Mouse (Mus musculus): ENCODE results near the gene Barhl1. TPM values are rescaled to one million over a fixed set of nuclear protein-coding genes. Genes with fewer than 3 reads are reported as not detected.

The Barhl1 gene
- total RNA-seq (2017) = 0.38 TPM in 1 of 3 replicates, not detected in the others

DNA sequence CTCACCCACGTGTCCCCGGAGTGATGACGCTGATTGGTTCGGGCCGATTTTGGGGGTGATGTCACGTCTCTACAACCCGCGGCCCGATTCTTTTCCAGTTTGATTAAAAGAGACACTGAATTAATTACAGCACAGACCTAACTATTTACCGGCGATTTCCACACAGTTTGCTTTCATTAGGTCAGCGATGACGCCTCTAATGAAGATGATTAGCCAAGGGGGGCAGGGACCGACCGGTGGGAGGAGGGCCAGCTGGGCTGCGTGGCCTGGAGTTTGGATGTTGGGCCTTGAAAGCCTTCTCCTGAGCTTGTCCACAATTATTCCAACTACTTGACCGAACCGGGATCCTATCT lies at the start of gene Barhl1:
Gene Barhl1, minus strand, starts transcription at position 156 of the 353 bp plus-strand sequence.
- no peak for ATAC-seq (replicated peaks; ENCODE audit: insufficient number of reproducible peaks, low FRiP score, low TSS enrichment, poor library complexity, severe bottlenecking)

DNA sequence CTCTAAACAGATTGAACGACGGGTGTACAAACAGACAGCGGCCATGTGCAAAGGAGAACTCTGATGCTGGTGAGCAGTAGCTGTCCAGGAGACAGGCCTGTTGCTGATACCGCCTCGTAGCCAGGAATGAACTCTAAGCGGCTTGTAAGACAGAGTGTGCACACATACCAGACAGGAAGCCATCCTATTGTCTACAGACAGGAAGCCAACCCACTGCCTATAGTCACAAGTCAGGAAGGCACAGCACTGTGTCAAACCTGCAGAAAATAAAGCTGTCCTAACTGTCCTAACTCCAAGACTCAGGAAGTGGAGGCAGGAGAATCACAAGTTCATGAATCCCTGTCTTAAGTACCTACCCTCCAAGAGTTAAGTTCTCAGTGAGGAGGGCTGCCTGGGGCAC lies 47.1 kb upstream of the Barhl1 start:
- no peak for ATAC-seq (replicated peaks; ENCODE audit: insufficient number of reproducible peaks, low FRiP score, low TSS enrichment, poor library complexity, severe bottlenecking)

- ATAC-seq (replicated peaks; ENCODE audit: insufficient number of reproducible peaks, low FRiP score, low TSS enrichment, poor library complexity, severe bottlenecking) = no peak
Observed at GRCm38 (mm10) chr2:28961636-28962035, 45.2 kb upstream of the Barhl1 start.

- ATAC-seq (replicated peaks; ENCODE audit: insufficient number of reproducible peaks, low FRiP score, low TSS enrichment, poor library complexity, severe bottlenecking) = no peak
Observed at GRCm38 (mm10) chr2:28961024-28961585, 44.6 kb upstream of the Barhl1 start.

GRCm38 (mm10) chr2:28956874-28957273 lies 40.4 kb upstream of the Barhl1 start:
- ATAC-seq (replicated peaks; ENCODE audit: insufficient number of reproducible peaks, low FRiP score, low TSS enrichment, poor library complexity, severe bottlenecking) = no peak

DNA sequence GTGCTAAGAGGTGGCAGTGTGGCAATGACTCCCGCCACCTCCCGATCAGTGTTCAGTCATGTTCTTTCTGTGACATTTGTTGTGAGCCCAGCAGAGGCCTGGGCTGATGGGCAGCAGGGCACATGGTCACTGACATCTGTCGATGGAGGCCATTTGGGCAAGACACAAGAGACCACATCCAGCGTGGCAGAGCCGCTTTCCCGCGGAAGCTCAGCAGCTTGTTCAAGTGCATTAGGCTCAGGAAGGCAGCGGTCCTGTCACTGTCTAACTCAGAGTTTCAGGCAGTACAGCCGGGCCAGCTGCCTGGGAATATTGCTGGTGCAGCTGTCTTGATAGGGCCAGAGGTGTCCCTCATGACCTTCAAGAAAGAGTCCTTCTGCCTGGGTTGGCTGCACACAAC lies 38.1 kb upstream of the Barhl1 start:
- no peak for ATAC-seq (replicated peaks; ENCODE audit: insufficient number of reproducible peaks, low FRiP score, low TSS enrichment, poor library complexity, severe bottlenecking)

GRCm38 (mm10) chr2:28952981-28953380 lies 36.5 kb upstream of the Barhl1 start:
- ATAC-seq (replicated peaks; ENCODE audit: insufficient number of reproducible peaks, low FRiP score, low TSS enrichment, poor library complexity, severe bottlenecking) = no peak

DNA sequence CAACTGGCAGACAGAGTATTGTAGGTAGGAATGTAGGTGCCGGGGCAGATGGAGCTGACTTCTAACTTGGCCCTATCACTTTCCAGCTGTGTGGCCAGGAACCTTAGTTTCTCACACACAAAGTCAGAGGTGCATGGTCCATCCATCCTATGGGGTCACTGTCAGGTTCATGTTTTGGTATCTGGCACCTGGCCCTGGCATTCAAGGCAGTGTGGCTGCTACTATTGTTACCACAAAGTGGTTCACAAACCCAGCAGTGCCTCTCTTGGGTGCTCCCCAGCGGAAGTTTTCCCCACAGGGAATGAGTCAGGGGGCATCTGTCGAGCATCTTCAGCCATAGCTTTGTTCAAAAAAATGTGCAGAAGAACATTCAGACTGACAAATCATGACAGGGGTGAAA lies 29.8 kb upstream of the Barhl1 start:
- no peak for ATAC-seq (replicated peaks; ENCODE audit: insufficient number of reproducible peaks, low FRiP score, low TSS enrichment, poor library complexity, severe bottlenecking)

DNA sequence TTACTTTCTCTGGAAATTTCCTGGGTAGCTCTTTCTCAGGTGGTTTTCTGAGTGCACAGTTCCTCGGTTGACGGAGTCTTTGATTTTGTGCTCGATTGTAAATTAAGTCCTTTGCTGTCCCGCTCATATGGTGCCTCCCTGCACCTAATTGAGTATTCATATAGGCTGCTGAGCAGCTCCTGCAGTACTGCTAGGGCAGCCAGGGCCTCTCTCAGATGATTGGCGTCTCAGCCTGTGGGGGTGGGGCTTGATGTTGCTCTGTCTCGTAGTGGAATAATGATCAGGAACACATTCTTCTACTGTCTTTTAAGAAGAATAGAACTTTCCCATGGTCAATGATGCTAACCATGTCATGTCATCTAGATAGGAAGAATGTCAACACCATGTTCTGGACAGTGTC lies 28.9 kb upstream of the Barhl1 start:
- ATAC-seq (replicated peaks; ENCODE audit: insufficient number of reproducible peaks, low FRiP score, low TSS enrichment, poor library complexity, severe bottlenecking) = no peak

GRCm38 (mm10) chr2:28943666-28944516 lies 27.4 kb upstream of the Barhl1 start:
- no peak for ATAC-seq (replicated peaks; ENCODE audit: insufficient number of reproducible peaks, low FRiP score, low TSS enrichment, poor library complexity, severe bottlenecking)

GRCm38 (mm10) chr2:28938997-28939396 lies 22.5 kb upstream of the Barhl1 start:
- no peak for ATAC-seq (replicated peaks; ENCODE audit: insufficient number of reproducible peaks, low FRiP score, low TSS enrichment, poor library complexity, severe bottlenecking)

- ATAC-seq (replicated peaks; ENCODE audit: insufficient number of reproducible peaks, low FRiP score, low TSS enrichment, poor library complexity, severe bottlenecking) = no peak
Observed at GRCm38 (mm10) chr2:28930571-28930970, 14.1 kb upstream of the Barhl1 start.

- no peak for ATAC-seq (replicated peaks; ENCODE audit: insufficient number of reproducible peaks, low FRiP score, low TSS enrichment, poor library complexity, severe bottlenecking)
Observed at GRCm38 (mm10) chr2:28923912-28924311, 7.4 kb upstream of the Barhl1 start.

- ATAC-seq (replicated peaks; ENCODE audit: insufficient number of reproducible peaks, low FRiP score, low TSS enrichment, poor library complexity, severe bottlenecking) = no peak
Observed at GRCm38 (mm10) chr2:28919001-28919400, 2.5 kb upstream of the Barhl1 start.

DNA sequence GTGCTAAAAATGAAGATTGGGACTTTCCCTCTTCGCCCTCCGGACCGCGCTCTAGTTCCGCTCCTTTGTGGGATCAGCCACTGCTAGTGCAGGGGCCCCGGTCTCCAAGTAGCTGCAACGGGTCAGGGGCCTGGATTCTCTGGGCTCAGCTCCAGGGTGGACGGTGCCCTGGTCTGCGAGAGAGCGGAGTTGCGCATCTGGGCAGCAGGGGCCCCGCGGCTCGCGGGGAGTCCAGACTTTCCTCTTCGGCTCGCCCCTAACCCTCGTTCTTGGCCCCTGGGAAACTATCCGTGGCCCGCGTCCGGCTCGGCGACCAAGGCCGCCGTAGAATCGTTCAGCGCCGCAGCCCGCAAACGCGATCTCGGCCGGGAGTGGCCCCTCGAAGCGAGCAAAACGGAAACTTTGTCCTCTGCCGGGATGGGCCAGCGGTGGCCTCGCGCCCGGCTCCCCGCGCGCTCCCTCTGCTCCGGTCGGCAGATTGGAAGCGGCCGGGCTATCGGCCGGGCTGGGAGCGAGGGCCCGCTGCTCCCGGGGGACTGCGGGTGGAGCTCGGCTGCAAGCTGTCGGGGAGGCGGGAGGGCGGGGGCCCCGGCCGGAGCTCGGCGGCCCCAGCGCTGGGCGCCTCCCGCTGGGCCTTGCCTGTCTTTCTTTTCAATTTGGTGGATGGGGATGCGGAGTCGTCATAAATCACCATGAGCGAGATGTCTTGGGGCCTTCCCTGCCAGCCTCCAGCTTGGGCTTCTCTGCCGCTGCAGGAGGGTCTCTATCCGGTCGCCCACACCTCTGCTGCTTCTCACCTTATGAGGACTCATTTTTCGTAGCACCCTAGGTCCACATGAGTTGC lies 1.3 kb upstream of the Barhl1 start:
- ATAC-seq (replicated peaks; ENCODE audit: insufficient number of reproducible peaks, low FRiP score, low TSS enrichment, poor library complexity, severe bottlenecking) = no peak

DNA sequence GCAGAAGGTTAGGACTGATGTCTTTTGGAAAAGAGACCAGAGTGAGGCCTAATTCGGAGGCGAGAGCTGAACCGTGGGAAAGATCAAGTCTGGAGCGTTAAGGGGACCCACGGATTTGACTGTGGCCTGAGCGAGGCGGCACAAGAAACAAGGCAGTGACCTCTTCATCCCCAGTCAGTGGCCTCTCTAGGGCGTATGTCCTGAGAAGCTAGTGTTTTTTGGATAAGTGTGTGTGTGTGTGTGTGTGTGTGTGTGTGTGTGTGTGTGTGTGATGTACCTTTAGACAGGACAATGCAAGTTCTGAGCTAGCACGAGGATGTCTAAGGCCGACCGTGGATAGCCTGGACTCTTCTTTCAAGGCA lies 669 bp upstream of the Barhl1 start:
- ATAC-seq (replicated peaks; ENCODE audit: insufficient number of reproducible peaks, low FRiP score, low TSS enrichment, poor library complexity, severe bottlenecking) = no peak

GRCm38 (mm10) chr2:28915768-28916512 lies 528 bp downstream of the Barhl1 start:
- no peak for ATAC-seq (replicated peaks; ENCODE audit: insufficient number of reproducible peaks, low FRiP score, low TSS enrichment, poor library complexity, severe bottlenecking)

- no peak for ATAC-seq (replicated peaks; ENCODE audit: insufficient number of reproducible peaks, low FRiP score, low TSS enrichment, poor library complexity, severe bottlenecking)
Observed at GRCm38 (mm10) chr2:28915104-28915738, 1.2 kb downstream of the Barhl1 start.

DNA sequence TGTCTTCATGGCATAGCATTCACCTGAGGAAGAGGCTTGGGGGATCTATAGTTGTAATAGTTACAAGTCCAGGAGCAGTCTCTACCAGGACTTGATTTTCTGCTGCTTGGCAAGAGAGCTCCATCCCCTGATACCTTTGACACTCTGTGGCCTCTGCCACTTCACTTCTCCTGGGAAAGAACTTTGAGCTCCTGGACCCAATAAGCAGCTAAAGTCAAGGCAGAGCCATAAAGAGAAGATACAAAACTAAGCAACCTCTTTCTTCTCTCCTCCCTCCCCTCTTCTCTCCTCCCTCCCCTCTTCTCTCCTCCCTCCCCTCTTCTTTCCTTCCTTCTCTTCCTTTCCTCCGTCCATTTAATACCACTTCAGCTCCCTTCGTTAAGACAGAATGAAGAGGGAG lies 2.3 kb downstream of the Barhl1 start:
- no peak for ATAC-seq (replicated peaks; ENCODE audit: insufficient number of reproducible peaks, low FRiP score, low TSS enrichment, poor library complexity, severe bottlenecking)
